Mouse (Mus musculus) neural tube, embryonic 13.5 days (tissue): ENCODE measurements around the gene Gm15293. TPM values are rescaled to one million over a fixed set of nuclear protein-coding genes. Genes with fewer than 3 reads are reported as not detected.
"Not testable (repeated sequence)": the region's sequence is repeated elsewhere in the genome, so short reads cannot be mapped to it uniquely, and the experiment has no call there.

Experiments
- ATAC-seq: fragments of 200-750 bp; cut with Nextera tagmentation; 2 replicates; pipeline ENCODE4 v1.8.0; 2017; ENCODE audit warnings: low read depth, mild to moderate bottlenecking, moderate TSS enrichment, moderate library complexity
- H3K27ac ChIP-seq: fragments of 300-500 bp; sonication (generic); replicated peaks from 2 replicates; pipeline ENCODE4 v1.5.1; 2015; ENCODE audit warnings: moderate library complexity, mild to moderate bottlenecking, inconsistent platforms
- H3K27me3 ChIP-seq: fragments of 300-500 bp; sonication (generic); 2 replicates; pipeline ENCODE4 v1.6.1; 2015; ENCODE audit warnings: mild to moderate bottlenecking, inconsistent platforms
- H3K36me3 ChIP-seq: fragments of 300-500 bp; sonication (generic); 2 replicates; pipeline ENCODE4 v1.6.1; 2015; ENCODE audit warnings: mild to moderate bottlenecking, inconsistent platforms
- H3K4me1 ChIP-seq: fragments of 300-500 bp; sonication (generic); replicated peaks from 2 replicates; pipeline ENCODE4 v1.6.1; 2015; ENCODE audit warnings: inconsistent platforms
- H3K4me2 ChIP-seq: fragments of 300-500 bp; sonication (generic); 2 replicates; pipeline ENCODE4 v1.6.1; 2015; ENCODE audit warnings: inconsistent platforms, mild to moderate bottlenecking, moderate library complexity
- H3K4me3 ChIP-seq: fragments of 300-500 bp; sonication (generic); 2 replicates; pipeline ENCODE4 v1.5.1; 2015; ENCODE audit warnings: mild to moderate bottlenecking, inconsistent platforms
- H3K9ac ChIP-seq: fragments of 300-500 bp; sonication (generic); 2 replicates; pipeline ENCODE4 v1.6.1; 2015; ENCODE audit warnings: moderate library complexity, mild to moderate bottlenecking, inconsistent platforms
- H3K9me3 ChIP-seq: fragments of 300-500 bp; sonication (generic); 2 replicates; pipeline ENCODE4 v1.6.1; 2016; ENCODE audit warnings: inconsistent platforms
- WGBS: fragments of 180-500 bp; shearing (Covaris S2); methylation state at CpG from one replicate; pipeline ENCODE4 v1.1.7; 2015; 5-methylcytosine and 5-hydroxymethylcytosine counted together
- polyA plus RNA-seq: library from polyadenylated mRNA; unstranded; fragments of >200 nt; fragmentation: Nextera tagmentation; extraction: Ambion mirVana; gene quantifications from 2 replicates; pipeline ENCODE4 v1.2.1, GENCODE M21; 2015

The Gm15293 gene
- not detected in 2 replicates for polyA plus RNA-seq

DNA sequence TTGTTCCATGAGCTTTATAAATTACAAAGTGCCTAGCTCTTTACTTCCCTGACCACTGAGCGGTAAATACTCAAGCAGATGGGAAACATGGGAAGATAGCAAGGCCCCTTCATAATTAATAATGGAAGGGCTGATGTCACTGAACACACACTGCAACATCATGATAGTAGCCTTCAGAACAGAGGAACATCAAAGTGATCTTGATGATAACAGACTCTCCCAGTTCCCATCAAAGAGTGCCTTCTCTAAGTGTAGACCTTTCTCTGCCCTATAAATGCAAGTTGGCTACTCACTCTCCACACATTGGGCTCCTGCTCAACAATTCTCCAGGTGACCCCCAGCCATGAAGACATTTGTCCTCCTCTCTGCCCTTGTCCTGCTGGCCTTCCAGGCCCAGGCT is at the start of gene Gm15293:
Gene Gm15293, plus strand, starts transcription at position 301 of the 400 bp plus-strand sequence.
- H3K4me3 ChIP-seq, H3K4me1 ChIP-seq, H3K4me2 ChIP-seq, H3K27me3 ChIP-seq, H3K27ac ChIP-seq, H3K9ac ChIP-seq, H3K36me3 ChIP-seq, ATAC-seq, H3K9me3 ChIP-seq: not testable (repeated sequence)
- WGBS = no CpG with 5 or more reads among the region's 1 CpGs

DNA sequence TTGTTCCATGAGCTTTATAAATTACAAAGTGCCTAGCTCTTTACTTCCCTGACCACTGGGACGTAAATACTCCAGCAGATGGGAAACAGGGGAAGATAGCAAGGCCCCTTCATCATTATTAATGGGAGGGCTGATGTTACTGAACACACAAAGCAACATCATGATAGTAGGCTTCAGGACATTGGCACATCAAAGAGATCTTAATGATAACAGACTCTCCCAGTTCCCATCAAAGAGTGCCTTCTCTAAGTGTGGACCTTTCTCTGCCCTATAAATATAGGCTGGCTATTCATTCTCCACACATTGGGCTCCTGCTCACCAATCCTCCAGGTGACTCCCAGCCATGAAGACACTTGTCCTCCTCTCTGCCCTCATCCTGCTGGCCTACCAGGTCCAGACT is 39.4 kb upstream of the Gm15293 start, which contains the start of gene Defa22:
Gene Defa22, plus strand, starts transcription at position 301 of the 400 bp plus-strand sequence.
- WGBS = no CpG with 5 or more reads among the region's 1 CpGs

DNA sequence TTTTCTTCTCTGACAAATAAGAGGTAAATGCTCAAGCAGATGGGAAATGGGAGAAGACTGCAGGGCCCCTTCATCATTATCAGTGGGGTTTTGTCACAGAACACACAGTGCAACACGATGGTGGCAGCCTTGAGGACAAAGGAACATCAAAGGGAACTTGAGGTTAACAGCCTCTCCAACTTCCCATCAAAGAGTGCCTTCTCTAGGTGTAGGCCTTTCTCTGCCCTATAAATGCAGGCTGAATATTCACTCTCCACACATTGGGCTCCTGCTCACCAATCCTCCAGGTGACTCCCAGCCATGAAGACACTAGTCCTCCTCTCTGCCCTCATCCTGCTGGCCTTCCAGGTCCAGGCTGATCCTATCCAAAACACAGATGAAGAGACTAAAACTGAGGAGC is 10.0 kb upstream of the Gm15293 start, which contains the start of gene Defa31:
Gene Defa31, plus strand, starts transcription at position 301 of the 400 bp plus-strand sequence.
- H3K27ac ChIP-seq, ATAC-seq, H3K9ac ChIP-seq, H3K4me2 ChIP-seq, H3K4me3 ChIP-seq, H3K9me3 ChIP-seq, H3K36me3 ChIP-seq, H3K27me3 ChIP-seq, H3K4me1 ChIP-seq: not testable (repeated sequence)
- no CpG with 5 or more reads among the region's 1 CpGs for WGBS

More for the DNA sequence above, 39.4 kb upstream of the Gm15293 start, which contains the start of gene Defa22:
- H3K9ac ChIP-seq, H3K4me2 ChIP-seq, H3K4me1 ChIP-seq, H3K4me3 ChIP-seq, H3K27me3 ChIP-seq, ATAC-seq, H3K27ac ChIP-seq, H3K9me3 ChIP-seq, H3K36me3 ChIP-seq: not testable (repeated sequence)

Other genes starting within 250 kb of the Gm15293 start
- gene Defa21, start 176.0 kb upstream of the Gm15293 start, polyA plus RNA-seq = not detected in 2 replicates
- gene Defa23, start 146.5 kb upstream of the Gm15293 start, polyA plus RNA-seq = not detected in 2 replicates
- not detected in 2 replicates for gene Defa35, start 136.5 kb upstream of the Gm15293 start, polyA plus RNA-seq
- not detected in 2 replicates for gene Defa25, start 117.1 kb upstream of the Gm15293 start, polyA plus RNA-seq
- not detected in 2 replicates for gene Gm14851, start 105.5 kb upstream of the Gm15293 start, polyA plus RNA-seq
- not detected in 2 replicates for gene Defa30, start 66.9 kb upstream of the Gm15293 start, polyA plus RNA-seq
- gene Defa22, start 39.3 kb upstream of the Gm15293 start, polyA plus RNA-seq = not detected in 2 replicates
- gene Defa31, start 9.9 kb upstream of the Gm15293 start, polyA plus RNA-seq = not detected in 2 replicates
- gene Gm15292, start 48.2 kb downstream of the Gm15293 start, polyA plus RNA-seq = not detected in 2 replicates
- gene Defa27, start 114.0 kb downstream of the Gm15293 start, polyA plus RNA-seq = not detected in 2 replicates
- gene Defa29, start 125.5 kb downstream of the Gm15293 start, polyA plus RNA-seq = not detected in 2 replicates
- gene Defa2, start 177.0 kb downstream of the Gm15293 start, polyA plus RNA-seq = not detected in 2 replicates
- not detected in 2 replicates for gene Defa33, start 190.2 kb downstream of the Gm15293 start, polyA plus RNA-seq
- not detected in 2 replicates for gene Defa36, start 225.8 kb downstream of the Gm15293 start, polyA plus RNA-seq